Mouse (Mus musculus) forebrain, embryonic 12.5 days (tissue): ENCODE measurements around the gene Cyp4f15. TPM values are rescaled to one million over a fixed set of nuclear protein-coding genes. Genes with fewer than 3 reads are reported as not detected.

Experiments used
- ATAC-seq: fragments of 200-750 bp; cut with Nextera tagmentation; 2 replicates; pipeline ENCODE4 v1.8.0; 2017; ENCODE audit warnings: moderate TSS enrichment; ENCODE audit not compliant: low FRiP score
- H3K27ac ChIP-seq: fragments of 300-500 bp; sonication (generic); 2 replicates; pipeline ENCODE4 v1.5.1; 2016; ENCODE audit warnings: mild to moderate bottlenecking
- H3K27me3 ChIP-seq: fragments of 300-500 bp; sonication (generic); 2 replicates; pipeline ENCODE4 v1.6.1; 2016; ENCODE audit warnings: mild to moderate bottlenecking
- H3K36me3 ChIP-seq: fragments of 300-500 bp; sonication (generic); replicated peaks from 2 replicates; pipeline ENCODE4 v1.6.1; 2016; ENCODE audit warnings: mild to moderate bottlenecking
- H3K4me1 ChIP-seq: fragments of 300-500 bp; sonication (generic); 2 replicates; pipeline ENCODE4 v1.6.1; 2016
- H3K4me2 ChIP-seq: fragments of 300-500 bp; sonication (generic); 2 replicates; pipeline ENCODE4 v1.6.1; 2016; ENCODE audit warnings: mild to moderate bottlenecking, moderate library complexity
- H3K4me3 ChIP-seq: fragments of 300-500 bp; sonication (generic); replicated peaks from 2 replicates; pipeline ENCODE4 v1.5.1; 2016; ENCODE audit warnings: mild to moderate bottlenecking
- H3K9ac ChIP-seq: fragments of 300-500 bp; sonication (generic); 2 replicates; pipeline ENCODE4 v1.6.1; 2016; ENCODE audit warnings: mild to moderate bottlenecking
- H3K9me3 ChIP-seq: fragments of 300-500 bp; sonication (generic); 2 replicates; pipeline ENCODE4 v1.6.1; 2016
- WGBS: fragments of 180-500 bp; shearing (Covaris S2); methylation state at CpG from one replicate; pipeline ENCODE4 v1.1.7; 2016; 5-methylcytosine and 5-hydroxymethylcytosine counted together
- polyA plus RNA-seq: library from polyadenylated mRNA; unstranded; fragments of >200 nt; fragmentation: Nextera tagmentation; extraction: Ambion mirVana; gene quantifications from 2 replicates; pipeline ENCODE4 v1.2.1, GENCODE M21; 2016

The Cyp4f15 gene
- polyA plus RNA-seq: 0.91 and 1.5 TPM in 2 replicates

DNA sequence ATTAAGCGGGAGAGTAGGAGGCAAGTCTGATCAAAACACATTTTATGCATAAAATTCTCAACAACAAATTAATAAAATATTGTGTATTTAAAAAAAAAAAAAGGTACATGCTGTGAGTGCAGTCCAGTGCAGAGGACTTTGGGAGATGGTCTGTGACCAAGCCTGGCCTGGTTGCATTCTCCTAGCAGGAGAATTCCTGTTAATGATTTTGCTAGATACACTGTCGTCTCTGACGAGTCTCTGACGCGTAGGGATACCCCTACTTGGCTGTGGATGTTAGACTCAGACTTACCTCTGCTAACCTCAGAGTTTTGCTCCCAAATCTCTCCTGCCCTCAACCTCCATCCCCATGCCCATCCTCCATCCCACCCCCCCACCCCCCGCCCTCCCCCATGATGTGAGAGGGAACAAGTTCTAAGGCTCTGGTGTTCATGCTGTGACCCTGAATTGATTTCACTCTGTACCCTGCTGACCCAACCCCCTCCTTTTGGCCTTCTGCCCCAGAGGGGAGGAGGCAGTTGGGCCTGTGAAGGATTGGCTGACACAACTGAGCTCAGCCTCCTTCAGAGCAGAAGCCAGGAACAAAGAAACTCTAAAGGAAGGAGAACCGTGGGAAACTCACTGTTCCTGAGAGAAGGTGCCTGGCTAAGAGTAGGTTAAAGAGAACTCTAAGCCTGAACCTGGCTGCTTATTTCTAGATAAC, at the start of gene Cyp4f15:
Cyp4f15 (plus strand) TSS at position 580 of the 703 bp plus-strand sequence.
- no peaks in the 10 kb centered on the region for H3K9me3 ChIP-seq
- peaks cover 10% of the 10 kb centered on the region for H3K4me1 ChIP-seq
- ATAC-seq: no peak
- no peaks in the 10 kb centered on the region for H3K36me3 ChIP-seq
- WGBS: 15% methylated on average over 7 of the region's 7 CpGs
- no peak within 1 kb of the TSS for H3K9ac ChIP-seq
- H3K4me2 ChIP-seq: no peak within 1 kb of the TSS
- no peak within 1 kb of the TSS for H3K4me3 ChIP-seq
- H3K27ac ChIP-seq: no peak within 1 kb of the TSS
- no peaks in the 10 kb centered on the region for H3K27me3 ChIP-seq

DNA sequence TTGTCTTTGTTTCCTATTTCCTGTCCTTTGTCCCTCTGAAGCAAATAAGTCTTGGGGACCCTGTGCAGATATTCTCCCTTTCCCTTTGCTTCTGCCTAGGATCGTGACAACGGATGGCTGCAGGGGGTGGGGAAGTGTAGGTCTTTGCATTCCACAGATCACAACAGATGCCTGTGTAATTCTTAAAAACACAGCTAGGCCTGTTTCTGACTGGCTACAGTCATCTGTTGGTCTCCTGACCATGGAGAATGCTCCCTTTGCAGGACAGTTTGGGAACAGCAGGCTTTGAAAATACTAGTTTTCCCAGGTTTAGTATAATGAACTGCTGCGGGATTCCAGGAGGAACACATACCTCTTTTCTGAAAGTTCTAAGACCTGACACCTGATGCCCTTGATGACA, 49.1 kb upstream of the Cyp4f15 start:
- 46% methylated on average over 3 of the region's 3 CpGs for WGBS
- no peaks in the 10 kb centered on the region for H3K36me3 ChIP-seq
- H3K27me3 ChIP-seq: 0 out of 2 replicates have a peak, but pooled peaks cover 4% of the 10 kb centered on the region
- H3K9me3 ChIP-seq: no peaks in the 10 kb centered on the region
- H3K4me1 ChIP-seq: peaks cover 8% of the 10 kb centered on the region; the same call in 1 of the 2 replicates
- no peak overlapping the region for H3K4me3 ChIP-seq
- no peak overlapping the region for H3K4me2 ChIP-seq
- H3K9ac ChIP-seq: no peak overlapping the region
- ATAC-seq: no peak
- H3K27ac ChIP-seq: no peak overlapping the region

DNA sequence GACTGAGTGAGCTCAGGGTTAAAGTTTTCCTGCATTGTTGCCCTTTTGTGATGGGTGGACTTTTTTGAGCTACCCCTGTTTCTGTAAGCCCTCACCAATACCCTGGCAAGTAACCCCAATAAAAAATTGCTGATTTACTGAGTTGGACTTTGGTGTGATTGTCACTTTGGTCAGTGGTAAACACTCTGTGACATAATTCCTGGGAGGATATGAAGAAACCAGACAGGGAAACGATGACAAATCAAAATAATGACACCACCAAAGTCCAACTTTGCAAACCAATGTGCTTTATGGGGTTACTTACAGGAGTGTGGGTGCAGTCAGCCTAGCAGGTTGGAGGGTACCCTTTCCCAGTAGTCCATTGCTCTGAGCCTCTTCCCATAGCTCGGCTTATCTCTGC, 48.3 kb upstream of the Cyp4f15 start:
- Histone ChIP-seq H3K4me1 (peaks cover 8% of the 10 kb centered on the region; the same call in 1 of the 2 replicates), H3K36me3 (no peaks in the 10 kb centered on the region), H3K27me3 (0 out of 2 replicates have a peak, but pooled peaks cover 4% of the 10 kb centered on the region), H3K4me2 (no peak overlapping the region), H3K9me3 (no peaks in the 10 kb centered on the region), H3K4me3 (no peak overlapping the region), H3K27ac (no peak overlapping the region), H3K9ac (no peak overlapping the region)
- 81% methylated on average over 2 of the region's 2 CpGs for WGBS
- ATAC-seq: no peak

- no peak overlapping the region for H3K27ac ChIP-seq
- H3K9ac ChIP-seq: no peak overlapping the region
- H3K4me2 ChIP-seq: no peak overlapping the region
- H3K27me3 ChIP-seq: no peaks in the 10 kb centered on the region
- H3K4me3 ChIP-seq: no peak overlapping the region
- no peak for ATAC-seq
- H3K9me3 ChIP-seq: no peaks in the 10 kb centered on the region
- 86% methylated on average over 4 of the region's 4 CpGs for WGBS
- no peaks in the 10 kb centered on the region for H3K36me3 ChIP-seq
- H3K4me1 ChIP-seq: no peaks in the 10 kb centered on the region
Observed at GRCm38 (mm10) chr17:32646631-32647030, 38.8 kb upstream of the Cyp4f15 start.

GRCm38 (mm10) chr17:32653860-32654259, 31.6 kb upstream of the Cyp4f15 start:
- WGBS: 97% methylated on average over 4 of the region's 4 CpGs
- H3K4me1 ChIP-seq: no peaks in the 10 kb centered on the region
- no peaks in the 10 kb centered on the region for H3K36me3 ChIP-seq
- no peak overlapping the region for H3K9ac ChIP-seq
- no peak overlapping the region for H3K4me3 ChIP-seq
- ATAC-seq: no peak
- H3K9me3 ChIP-seq: no peaks in the 10 kb centered on the region
- no peaks in the 10 kb centered on the region for H3K27me3 ChIP-seq
- no peak overlapping the region for H3K4me2 ChIP-seq
- no peak overlapping the region for H3K27ac ChIP-seq

- Histone ChIP-seq H3K27ac (no peak overlapping the region), H3K9ac (no peak overlapping the region), H3K4me1 (no peaks in the 10 kb centered on the region), H3K4me3 (no peak overlapping the region), H3K4me2 (no peak overlapping the region), H3K27me3 (no peaks in the 10 kb centered on the region), H3K9me3 (no peaks in the 10 kb centered on the region), H3K36me3 (no peaks in the 10 kb centered on the region)
- 79% methylated on average over 3 of the region's 3 CpGs for whole genome bisulfite sequencing
- no peak for ATAC-seq
Observed at GRCm38 (mm10) chr17:32657041-32657440, 28.4 kb upstream of the Cyp4f15 start.

GRCm38 (mm10) chr17:32658246-32658645, 27.2 kb upstream of the Cyp4f15 start:
- Histone ChIP-seq H3K9me3 (no peaks in the 10 kb centered on the region), H3K4me2 (no peak overlapping the region), H3K4me3 (no peak overlapping the region), H3K9ac (no peak overlapping the region), H3K27ac (no peak overlapping the region), H3K4me1 (no peaks in the 10 kb centered on the region), H3K27me3 (no peaks in the 10 kb centered on the region), H3K36me3 (no peaks in the 10 kb centered on the region)
- ATAC-seq: no peak
- WGBS: 77% methylated on average over 1 of the region's 1 CpGs

- ATAC-seq: no peak
- H3K4me1 ChIP-seq: no peaks in the 10 kb centered on the region
- H3K27me3 ChIP-seq: no peaks in the 10 kb centered on the region
- no peak within 1 kb of the TSS for H3K4me3 ChIP-seq
- H3K36me3 ChIP-seq: no peaks in the 10 kb centered on the region
- no peak within 1 kb of the TSS for H3K4me2 ChIP-seq
- WGBS: 64% methylated on average over 2 of the region's 2 CpGs
- no peak within 1 kb of the TSS for H3K9ac ChIP-seq
- no peak within 1 kb of the TSS for H3K27ac ChIP-seq
- H3K9me3 ChIP-seq: no peaks in the 10 kb centered on the region
Observed at GRCm38 (mm10) chr17:32658712-32659111, 26.7 kb upstream of the Cyp4f15 start, which contains the start of gene Cyp4f40. TSS of gene Cyp4f40 (plus strand) at chr17:32658900.

DNA sequence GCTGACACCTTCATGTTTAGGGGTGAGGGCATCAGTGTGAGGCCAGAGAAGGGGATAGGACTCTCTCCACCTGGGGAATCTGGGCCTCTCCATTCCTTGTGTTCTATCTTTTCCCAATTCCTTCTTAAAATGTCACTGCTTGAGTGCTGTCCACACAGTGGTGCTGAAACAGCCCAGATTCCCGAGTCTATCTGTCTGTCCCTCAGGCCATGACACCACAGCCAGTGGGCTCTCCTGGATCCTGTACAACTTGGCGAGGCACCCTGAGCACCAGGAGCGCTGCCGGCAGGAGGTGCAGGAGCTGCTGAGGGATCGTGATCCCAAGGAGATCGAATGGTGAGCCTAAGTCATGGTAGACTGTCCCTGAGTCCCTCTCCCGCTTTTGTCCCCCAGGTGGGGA, 11.5 kb upstream of the Cyp4f15 start:
- Histone ChIP-seq H3K9ac (no peak overlapping the region), H3K4me2 (no peak overlapping the region), H3K27me3 (peaks cover 4% of the 10 kb centered on the region), H3K36me3 (no peaks in the 10 kb centered on the region), H3K9me3 (no peaks in the 10 kb centered on the region), H3K27ac (no peak overlapping the region), H3K4me1 (no peaks in the 10 kb centered on the region), H3K4me3 (no peak overlapping the region)
- 72% methylated on average over 7 of the region's 7 CpGs for WGBS
- ATAC-seq: no peak

DNA sequence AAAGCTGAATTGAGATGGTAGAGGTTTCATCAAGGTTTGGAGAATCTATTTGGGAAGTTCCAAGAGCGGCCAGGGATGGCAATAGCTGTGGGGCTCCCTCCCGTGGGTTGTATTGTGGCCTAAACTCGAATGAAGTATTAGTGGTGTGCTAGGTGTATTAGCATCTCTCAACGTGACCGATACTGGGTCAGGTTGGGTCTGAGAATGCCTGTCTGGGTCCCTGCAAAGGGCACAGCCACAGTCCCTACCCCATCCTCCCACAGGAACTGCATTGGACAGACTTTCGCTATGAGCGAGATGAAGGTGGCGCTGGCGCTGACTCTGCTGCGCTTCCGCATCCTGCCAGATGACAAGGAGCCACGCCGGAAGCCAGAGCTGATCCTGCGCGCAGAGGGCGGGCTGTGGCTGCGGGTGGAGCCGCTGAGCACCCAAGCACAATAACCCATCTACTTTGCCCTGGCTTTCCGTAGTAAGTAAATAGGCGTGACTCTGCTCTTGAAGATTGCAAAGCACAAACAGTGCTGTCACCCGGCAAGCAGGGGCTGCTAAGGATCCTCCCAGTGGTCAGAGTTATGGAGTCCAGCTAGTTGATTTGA, 9.3 kb upstream of the Cyp4f15 start:
- WGBS: 46% methylated on average over 21 of the region's 21 CpGs

GRCm38 (mm10) chr17:32680404-32680803, 5.0 kb upstream of the Cyp4f15 start:
- peaks cover 4% of the 10 kb centered on the region for H3K27me3 ChIP-seq
- 35% methylated on average over 2 of the region's 2 CpGs for WGBS
- no peak for ATAC-seq

More for the DNA sequence above, 9.3 kb upstream of the Cyp4f15 start:
- no peak for ATAC-seq
- Histone ChIP-seq H3K4me3 (no peak overlapping the region), H3K9ac (no peak overlapping the region), H3K36me3 (no peaks in the 10 kb centered on the region), H3K4me1 (no peaks in the 10 kb centered on the region), H3K27me3 (peaks cover 4% of the 10 kb centered on the region), H3K9me3 (no peaks in the 10 kb centered on the region), H3K27ac (no peak overlapping the region), H3K4me2 (0 out of 2 replicates have a peak overlapping the region, but pooled peaks have one; percentile 6)

GRCm38 (mm10) chr17:32686722-32687121, 1.3 kb downstream of the Cyp4f15 start:
- no peak overlapping the region for H3K27ac ChIP-seq
- no peaks in the 10 kb centered on the region for H3K9me3 ChIP-seq
- H3K4me3 ChIP-seq: no peak overlapping the region
- H3K4me1 ChIP-seq: peaks cover 10% of the 10 kb centered on the region
- no peaks in the 10 kb centered on the region for H3K27me3 ChIP-seq
- no peaks in the 10 kb centered on the region for H3K36me3 ChIP-seq
- no peak overlapping the region for H3K9ac ChIP-seq
- ATAC-seq: no peak
- no peak overlapping the region for H3K4me2 ChIP-seq
- WGBS: 95% methylated on average over 5 of the region's 5 CpGs

More at GRCm38 (mm10) chr17:32680404-32680803, 5.0 kb upstream of the Cyp4f15 start:
- Histone ChIP-seq H3K27ac (no peak overlapping the region), H3K36me3 (no peaks in the 10 kb centered on the region), H3K4me3 (no peak overlapping the region), H3K4me1 (peaks cover 4% of the 10 kb centered on the region), H3K9me3 (no peaks in the 10 kb centered on the region), H3K9ac (no peak overlapping the region), H3K4me2 (no peak overlapping the region)

DNA sequence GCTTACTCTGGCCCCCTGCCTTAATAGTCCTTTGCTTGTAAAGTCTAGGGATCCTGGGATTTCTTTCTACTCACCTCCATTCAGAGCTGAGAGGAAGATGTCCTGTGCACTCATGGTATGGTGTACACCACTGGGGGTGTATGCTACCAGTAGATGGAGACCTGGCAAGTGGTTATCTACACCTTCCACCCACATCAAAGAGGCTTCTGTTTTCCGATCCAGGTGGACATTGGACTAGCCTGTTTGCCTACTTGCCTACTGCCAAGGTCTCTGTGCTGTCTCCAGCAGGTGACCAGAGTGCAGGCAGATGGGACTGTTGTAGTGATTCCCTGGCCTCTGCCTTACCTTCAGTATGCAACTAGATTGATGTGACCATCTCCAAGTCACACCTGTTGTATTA, 5.5 kb downstream of the Cyp4f15 start:
- H3K27ac ChIP-seq: no peak overlapping the region
- no peak for ATAC-seq
- H3K4me2 ChIP-seq: no peak overlapping the region
- H3K9me3 ChIP-seq: no peaks in the 10 kb centered on the region
- peaks cover under 1% of the 10 kb centered on the region; the same call in 1 of the 2 replicates for H3K4me1 ChIP-seq
- H3K4me3 ChIP-seq: no peak overlapping the region
- no peaks in the 10 kb centered on the region for H3K36me3 ChIP-seq
- no peaks in the 10 kb centered on the region for H3K27me3 ChIP-seq
- 97% methylated on average over 1 of the region's 1 CpGs for WGBS
- no peak overlapping the region for H3K9ac ChIP-seq
